Mouse (Mus musculus) limb, embryonic 10.5 days (tissue): ENCODE data around the gene Eif2s3x. TPM values are rescaled to one million over a fixed set of nuclear protein-coding genes. Genes with fewer than 3 reads are reported as not detected.
A peak's percentile ranks its signal among the peaks of the same experiment; 100 is the strongest.
"Not testable (repeated sequence)": the region's sequence is repeated elsewhere in the genome, so short reads cannot be mapped to it uniquely, and the experiment has no call there.

Experiments
- DNase-seq: peaks from one replicate; pipeline ENCODE4 v3.0.0-alpha.2; 2017; ENCODE audit warnings: low spot score
- H3K27ac ChIP-seq: fragments of 300-500 bp; sonication (generic); 2 replicates; pipeline ENCODE4 v1.5.1; 2016; ENCODE audit warnings: mild to moderate bottlenecking
- H3K27me3 ChIP-seq: fragments of 300-500 bp; sonication (generic); 2 replicates; pipeline ENCODE4 v1.6.1; 2016; ENCODE audit warnings: low read depth, mild to moderate bottlenecking; ENCODE audit not compliant: poor library complexity, severe bottlenecking
- H3K36me3 ChIP-seq: fragments of 300-500 bp; sonication (generic); 2 replicates; pipeline ENCODE4 v1.6.1; 2016; ENCODE audit warnings: mild to moderate bottlenecking, moderate library complexity
- H3K4me1 ChIP-seq: fragments of 300-500 bp; sonication (generic); 2 replicates; pipeline ENCODE4 v1.6.1; 2016
- H3K4me3 ChIP-seq: fragments of 300-500 bp; sonication (generic); 2 replicates; pipeline ENCODE4 v1.5.1; 2016; ENCODE audit warnings: mild to moderate bottlenecking, moderate library complexity
- H3K9me3 ChIP-seq: fragments of 300-500 bp; sonication (generic); replicated peaks from 2 replicates; pipeline ENCODE4 v1.6.1; 2016; ENCODE audit warnings: mild to moderate bottlenecking
- WGBS: fragments of 180-500 bp; shearing (Covaris S2); methylation state at CpG from one replicate; pipeline ENCODE4 v1.1.7; 2016; 5-methylcytosine and 5-hydroxymethylcytosine counted together
- polyA plus RNA-seq: library from polyadenylated mRNA; unstranded; fragments of >200 nt; fragmentation: Nextera tagmentation; extraction: Ambion mirVana; gene quantifications from 2 replicates; pipeline ENCODE4 v1.2.1, GENCODE M21; 2016

Gene Eif2s3x
- polyA plus RNA-seq, result 104 and 105 TPM in 2 replicates

- under 1% methylated on average over 52 of the region's 52 CpGs for WGBS
Measured at GRCm38 (mm10) chrX:94212597-94213321, at the start of gene Eif2s3x. Gene Eif2s3x (minus strand): TSS chrX:94212862.

GRCm38 (mm10) chrX:94235601-94236000 is 22.9 kb upstream of the Eif2s3x start:
- DNase-seq, result no peak
- Histone ChIP-seq H3K27me3 (peaks cover 100% of the 10 kb centered on the region), H3K9me3 (no peaks in the 10 kb centered on the region; the same call in 1 of the 2 replicates)

More at GRCm38 (mm10) chrX:94212597-94213321, at the start of gene Eif2s3x:
- Histone ChIP-seq H3K9me3 (no peaks in the 10 kb centered on the region), H3K27me3 (no peaks in the 10 kb centered on the region), H3K27ac (peak within 1 kb of the TSS; percentile 92), H3K36me3 (peaks cover 33% of the 10 kb centered on the region), H3K4me3 (peak within 1 kb of the TSS; percentile 86), H3K4me1 (no peaks in the 10 kb centered on the region)
- peak; percentile 87 for DNase-seq

GRCm38 (mm10) chrX:94235190-94235555 is 22.5 kb upstream of the Eif2s3x start:
- WGBS, result 11% methylated on average over 35 of the region's 35 CpGs
- peak overlapping the region; percentile 65 for H3K4me3 ChIP-seq
- H3K9me3 ChIP-seq, result no peaks in the 10 kb centered on the region; the same call in 1 of the 2 replicates
- DNase-seq, result no peak
- H3K36me3 ChIP-seq, result no peaks in the 10 kb centered on the region
- H3K27ac ChIP-seq, result peak overlapping the region; percentile 93
- H3K4me1 ChIP-seq, result no peaks in the 10 kb centered on the region
- H3K27me3 ChIP-seq, result peaks cover 100% of the 10 kb centered on the region

More at GRCm38 (mm10) chrX:94235601-94236000, 22.9 kb upstream of the Eif2s3x start:
- Histone ChIP-seq H3K4me3 (peak overlapping the region; percentile 65), H3K36me3 (no peaks in the 10 kb centered on the region), H3K4me1 (no peaks in the 10 kb centered on the region), H3K27ac (peak overlapping the region; percentile 93; the same call in 1 of the 2 replicates)
- WGBS, result 23% methylated on average over 12 of the region's 12 CpGs

DNA sequence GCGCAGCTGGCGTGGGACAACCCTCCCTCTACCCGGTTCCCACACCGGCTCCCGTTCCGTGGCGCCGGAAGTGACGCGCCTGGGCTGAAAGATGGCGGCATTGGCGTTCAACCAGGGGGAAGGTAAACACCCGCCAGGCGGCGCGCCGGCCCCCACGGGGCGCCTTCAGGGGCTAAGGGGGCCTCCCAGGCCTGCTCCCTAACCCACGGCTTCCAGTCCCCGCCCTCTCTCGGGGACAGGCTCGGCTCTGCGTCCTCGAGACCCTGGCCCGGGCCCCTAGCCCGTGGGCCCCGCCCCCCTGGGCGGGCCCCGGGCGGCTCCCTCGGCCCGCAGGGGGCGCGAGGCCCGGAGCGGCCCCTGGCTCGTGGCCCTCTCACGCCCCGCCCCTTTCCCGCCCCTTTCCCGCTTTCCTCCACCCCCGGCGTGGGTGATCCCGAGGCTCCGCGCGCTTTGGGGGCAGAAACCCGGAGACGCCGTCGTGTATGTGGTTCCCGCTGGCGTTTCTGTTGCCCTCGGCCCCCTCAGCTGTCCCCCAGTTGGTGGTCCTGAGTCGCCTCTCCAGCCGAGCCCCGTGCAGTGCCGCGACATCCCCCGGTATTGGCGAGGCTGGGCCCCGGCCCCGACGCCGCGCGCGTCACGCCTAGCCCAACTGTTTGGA is 22.0 kb upstream of the Eif2s3x start, which contains the start of gene Klhl15:
Klhl15 (plus strand) TSS at position 68 of the 658 bp plus-strand sequence.
- Histone ChIP-seq H3K4me1 (no peaks in the 10 kb centered on the region), H3K36me3 (no peaks in the 10 kb centered on the region), H3K27ac (peak within 1 kb of the TSS; percentile 93), H3K27me3 (peaks cover 100% of the 10 kb centered on the region), H3K4me3 (peak within 1 kb of the TSS; percentile 65), H3K9me3 (no peaks in the 10 kb centered on the region; the same call in 1 of the 2 replicates)
- WGBS, result 4% methylated on average over 55 of the region's 70 CpGs
- peak; percentile 88 for DNase-seq

DNA sequence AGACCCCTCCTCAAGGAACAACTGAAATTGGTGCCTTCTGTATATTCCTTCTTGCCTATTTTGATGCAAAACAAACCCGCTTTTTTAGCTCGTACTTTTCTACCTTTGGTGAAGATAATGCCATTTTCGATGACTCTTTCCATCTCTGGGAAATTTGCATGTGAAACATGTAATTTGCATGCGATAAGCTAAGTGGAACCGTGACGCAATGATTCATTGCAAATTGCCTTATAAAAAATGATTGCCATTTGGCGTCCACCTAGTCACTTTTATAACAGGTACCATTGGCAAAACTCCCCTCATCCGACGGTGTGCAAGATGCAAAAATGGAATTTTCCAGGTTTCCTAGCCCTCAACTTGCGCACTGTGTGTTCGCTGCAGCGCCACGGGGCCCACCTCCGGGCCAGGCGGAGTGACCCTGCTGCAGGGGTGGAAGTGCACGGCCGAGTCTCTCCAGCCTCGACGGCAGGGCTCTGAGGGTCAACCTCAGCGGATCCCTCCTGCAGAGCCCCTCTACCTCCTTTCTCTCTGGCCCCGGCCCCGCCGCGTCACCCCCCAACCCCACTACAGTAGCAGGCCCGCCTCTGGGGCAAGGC is 21.4 kb upstream of the Eif2s3x start:
- 12% methylated on average over 25 of the region's 25 CpGs for WGBS
- peaks cover 96% of the 10 kb centered on the region for H3K27me3 ChIP-seq

GRCm38 (mm10) chrX:94233432-94233831 is 20.8 kb upstream of the Eif2s3x start:
- no peak overlapping the region for H3K27ac ChIP-seq
- no peaks in the 10 kb centered on the region for H3K36me3 ChIP-seq
- H3K4me1 ChIP-seq, result no peaks in the 10 kb centered on the region
- 44% methylated on average over 5 of the region's 5 CpGs for WGBS
- peak overlapping the region; percentile 65 for H3K4me3 ChIP-seq
- DNase-seq, result no peak
- H3K27me3 ChIP-seq, result peaks cover 92% of the 10 kb centered on the region
- H3K9me3 ChIP-seq, result no peaks in the 10 kb centered on the region; the same call in 1 of the 2 replicates

More for the DNA sequence above, 21.4 kb upstream of the Eif2s3x start:
- no peaks in the 10 kb centered on the region for H3K4me1 ChIP-seq
- H3K4me3 ChIP-seq, result peak overlapping the region; percentile 65
- DNase-seq, result no peak
- H3K36me3 ChIP-seq, result no peaks in the 10 kb centered on the region
- H3K9me3 ChIP-seq, result no peaks in the 10 kb centered on the region; the same call in 1 of the 2 replicates
- H3K27ac ChIP-seq, result peak overlapping the region; percentile 93

GRCm38 (mm10) chrX:94213384-94213783 is 722 bp upstream of the Eif2s3x start:
- no peaks in the 10 kb centered on the region for H3K27me3 ChIP-seq
- peak overlapping the region; percentile 86 for H3K4me3 ChIP-seq
- no peaks in the 10 kb centered on the region for H3K4me1 ChIP-seq
- H3K9me3 ChIP-seq, result no peaks in the 10 kb centered on the region
- DNase-seq, result no peak
- 16% methylated on average over 7 of the region's 7 CpGs for WGBS
- H3K36me3 ChIP-seq, result peaks cover 27% of the 10 kb centered on the region
- H3K27ac ChIP-seq, result peak overlapping the region; percentile 92

GRCm38 (mm10) chrX:94212264-94212596 is 432 bp downstream of the Eif2s3x start:
- peaks cover 38% of the 10 kb centered on the region for H3K36me3 ChIP-seq
- WGBS, result 1% methylated on average over 12 of the region's 12 CpGs

GRCm38 (mm10) chrX:94197789-94198188 is 14.9 kb downstream of the Eif2s3x start:
- no peak overlapping the region for H3K27ac ChIP-seq
- H3K4me3 ChIP-seq, result no peak overlapping the region
- peaks cover 100% of the 10 kb centered on the region for H3K36me3 ChIP-seq
- 79% methylated on average over 5 of the region's 5 CpGs for WGBS
- no peak for DNase-seq
- no peaks in the 10 kb centered on the region for H3K27me3 ChIP-seq
- H3K9me3 ChIP-seq, result no peaks in the 10 kb centered on the region
- no peaks in the 10 kb centered on the region for H3K4me1 ChIP-seq

More at GRCm38 (mm10) chrX:94212264-94212596, 432 bp downstream of the Eif2s3x start:
- Histone ChIP-seq H3K27ac (peak overlapping the region; percentile 92), H3K4me3 (peak overlapping the region; percentile 86), H3K27me3 (no peaks in the 10 kb centered on the region), H3K9me3 (no peaks in the 10 kb centered on the region), H3K4me1 (no peaks in the 10 kb centered on the region)
- no peak for DNase-seq

GRCm38 (mm10) chrX:94193901-94194300 is 18.8 kb downstream of the Eif2s3x start:
- WGBS, result 66% methylated on average over 4 of the region's 4 CpGs
- H3K27me3 ChIP-seq, H3K4me3 ChIP-seq, H3K27ac ChIP-seq, DNase-seq, H3K9me3 ChIP-seq, H3K4me1 ChIP-seq: not testable (repeated sequence)
- peaks cover 82% of the 10 kb centered on the region for H3K36me3 ChIP-seq

DNA sequence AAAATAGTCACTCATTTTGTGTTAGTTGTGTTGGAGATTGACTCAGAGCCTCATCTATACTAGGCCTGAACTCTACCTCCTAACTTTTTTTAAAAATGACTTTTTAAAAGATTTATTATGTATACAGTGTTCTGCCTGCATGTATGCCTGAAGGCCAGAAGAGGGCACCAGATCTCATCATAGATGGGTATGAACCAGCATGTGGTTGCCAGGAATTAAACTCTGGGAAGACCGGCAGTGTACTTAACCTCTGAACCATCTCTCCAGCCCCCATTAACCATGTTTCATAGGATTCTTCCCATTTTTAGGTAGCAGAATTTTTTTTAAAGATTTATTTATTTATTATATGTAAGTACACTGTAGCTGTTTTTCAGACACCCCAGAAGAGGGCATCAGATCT is 27.5 kb downstream of the Eif2s3x start:
- Histone ChIP-seq H3K4me1 (no peaks in the 10 kb centered on the region), H3K36me3 (no peaks in the 10 kb centered on the region), H3K4me3 (no peak overlapping the region), H3K27ac (no peak overlapping the region), H3K9me3 (no peaks in the 10 kb centered on the region), H3K27me3 (peaks cover 56% of the 10 kb centered on the region)
- no peak for DNase-seq
- 62% methylated on average over 1 of the region's 1 CpGs for WGBS

- no peaks in the 10 kb centered on the region for H3K9me3 ChIP-seq
- no peak overlapping the region for H3K4me3 ChIP-seq
- no peak overlapping the region for H3K27ac ChIP-seq
- DNase-seq, result no peak
- WGBS, result 33% methylated on average over 3 of the region's 3 CpGs
- H3K4me1 ChIP-seq, result no peaks in the 10 kb centered on the region
- H3K36me3 ChIP-seq, result no peaks in the 10 kb centered on the region
- H3K27me3 ChIP-seq, result peaks cover 64% of the 10 kb centered on the region
Measured at GRCm38 (mm10) chrX:94183814-94184213, 28.8 kb downstream of the Eif2s3x start.
